Mouse (Mus musculus) ovary, postnatal 10 days (tissue): ENCODE results near the gene Vps16.

ENCODE experiments used
- DNase-seq: peaks from one replicate; pipeline ENCODE4 v3.0.0; 2022; ENCODE audit warnings: low spot score

The Vps16 gene

DNA sequence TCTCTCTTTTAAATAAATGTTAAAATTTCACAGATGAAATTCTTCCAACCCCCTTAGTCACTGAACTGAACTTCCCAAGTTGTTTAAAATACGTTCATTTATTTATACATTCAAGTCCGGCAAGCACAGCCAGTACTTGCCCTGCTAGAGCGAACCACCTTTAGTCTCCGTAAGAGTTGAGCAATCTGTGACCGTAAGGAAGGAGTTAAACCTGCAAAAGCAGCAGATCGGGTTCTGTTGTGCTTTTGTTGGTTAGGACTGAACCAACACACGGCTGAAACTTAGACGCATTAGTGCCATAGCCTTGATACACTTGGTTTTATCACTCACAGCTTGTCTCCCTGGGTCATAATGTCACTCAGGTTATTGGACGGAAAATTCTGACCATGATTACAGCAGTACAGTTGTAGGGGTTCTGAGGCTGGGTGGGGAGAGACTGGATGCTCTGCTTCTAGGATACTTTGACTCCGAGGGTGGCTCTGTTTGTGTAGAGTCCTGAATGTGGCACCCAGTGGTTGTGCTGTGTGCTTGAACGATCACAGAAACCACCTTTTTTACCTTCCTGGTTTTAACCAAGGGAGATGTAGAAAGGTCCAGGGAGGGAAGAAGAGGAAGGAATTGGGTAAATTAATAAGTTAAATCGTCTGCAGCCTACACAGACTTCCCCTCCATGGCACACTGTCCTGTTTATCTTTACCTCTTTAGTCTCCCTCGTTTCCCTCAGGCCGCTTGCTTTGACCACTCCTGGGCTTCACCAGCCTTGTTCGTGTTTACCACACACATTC, 37.3 kb downstream of the Vps16 start:
- DNase-seq = no peak

DNA sequence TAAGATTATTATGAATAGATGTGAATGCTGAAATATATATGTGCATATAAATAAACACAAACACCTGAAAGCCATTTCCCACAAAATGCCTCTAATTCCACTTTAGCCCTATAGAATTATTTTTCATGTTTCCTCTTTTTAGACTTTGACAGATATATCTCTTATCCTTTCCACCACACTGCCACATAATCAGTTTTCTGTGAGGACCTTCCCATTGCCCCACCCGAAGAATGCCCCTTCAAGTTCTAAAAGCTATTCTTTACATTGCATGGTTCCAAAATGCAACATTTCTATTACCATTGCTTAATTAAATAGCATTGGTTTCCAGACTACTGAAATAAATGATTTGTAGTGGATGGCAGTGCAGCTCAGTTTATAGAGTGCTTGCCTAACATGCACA, 42.3 kb downstream of the Vps16 start:
- no peak for DNase-seq

DNA sequence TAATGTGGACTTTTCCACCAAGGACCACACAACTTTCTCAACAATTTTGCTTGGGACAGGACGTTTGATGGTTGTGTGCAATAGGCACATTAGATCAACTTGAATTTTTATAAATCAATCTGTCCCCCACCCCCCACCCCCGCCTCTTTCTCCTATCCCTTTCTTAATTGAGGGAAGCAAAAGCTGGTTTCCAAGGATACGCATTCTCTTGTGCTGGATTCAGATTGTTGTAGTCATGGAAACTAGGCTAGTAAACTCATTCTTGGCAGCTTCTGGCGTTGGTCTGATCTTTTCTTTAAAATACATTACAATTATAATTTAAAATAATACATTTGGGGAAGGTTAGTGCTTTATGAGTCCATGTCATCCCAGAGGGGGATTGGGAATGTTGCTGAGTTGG, 45.2 kb downstream of the Vps16 start:
- no peak for DNase-seq

DNA sequence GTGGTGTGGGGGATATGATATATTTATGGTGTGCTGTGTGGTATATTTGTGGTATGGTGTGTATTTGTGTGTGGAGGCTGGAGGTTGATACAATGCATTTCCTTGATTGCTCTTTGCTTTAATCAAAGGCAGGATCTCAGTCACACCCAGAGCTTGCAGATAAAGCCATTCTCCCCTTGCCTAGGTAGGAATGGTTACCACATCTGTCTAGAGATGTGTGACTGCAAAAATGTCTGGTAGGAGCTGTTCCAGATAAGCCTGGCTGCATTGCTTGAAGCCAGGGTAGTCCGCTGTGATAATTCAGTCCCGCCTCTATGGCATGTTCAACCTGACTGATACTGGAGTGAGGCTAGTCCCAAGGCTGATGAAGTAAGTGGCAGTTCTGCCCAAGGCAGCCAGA, 45.8 kb downstream of the Vps16 start:
- DNase-seq = no peak

DNA sequence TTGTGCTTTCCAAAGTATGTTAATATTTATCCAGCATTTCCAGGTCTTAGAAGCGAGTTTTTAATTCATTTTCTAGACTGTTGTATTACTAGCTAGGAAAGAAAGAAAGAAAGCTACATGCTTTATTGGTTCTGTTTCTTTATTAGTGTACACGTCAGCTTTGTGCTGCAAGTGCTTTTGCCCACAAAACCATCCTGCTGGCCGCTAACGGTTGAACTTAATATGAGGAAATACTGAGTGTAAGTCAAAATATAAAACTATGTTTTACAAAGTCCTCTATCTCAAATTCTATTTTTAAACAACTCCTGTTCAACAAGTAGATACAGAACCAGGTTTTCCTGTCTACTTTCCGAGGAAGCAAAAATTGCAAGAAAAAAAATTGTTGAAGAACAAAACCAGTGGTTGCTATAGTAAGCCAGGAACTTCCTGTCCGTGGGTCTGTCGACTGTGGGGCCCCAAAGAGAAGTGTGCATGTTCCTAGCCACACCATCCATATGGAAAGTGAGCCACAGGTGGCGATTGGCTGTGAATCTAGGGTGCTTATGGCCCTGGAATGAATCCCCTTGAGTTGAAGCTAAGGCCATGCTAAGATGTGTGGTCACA, 48.9 kb downstream of the Vps16 start:
- no peak for DNase-seq

DNA sequence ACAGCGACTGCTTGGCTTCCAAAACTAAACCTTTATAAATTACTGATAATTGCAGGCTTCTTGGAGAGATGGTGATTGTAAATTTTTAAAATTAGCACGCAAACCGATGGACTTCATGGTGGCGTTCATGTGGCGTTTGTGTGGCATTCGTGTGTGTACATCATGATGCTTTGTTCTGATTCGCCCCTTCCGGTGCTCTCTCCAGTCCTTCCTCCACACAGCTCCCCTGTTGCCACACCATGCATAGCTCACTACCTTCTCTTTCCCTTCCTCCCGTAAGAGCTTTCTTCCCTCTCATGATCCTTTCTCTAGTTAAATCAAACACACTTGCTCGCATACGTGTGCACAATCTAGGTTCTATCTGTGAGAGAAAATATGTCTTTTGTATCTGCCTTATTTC, 51.6 kb downstream of the Vps16 start:
- DNase-seq = no peak

DNA sequence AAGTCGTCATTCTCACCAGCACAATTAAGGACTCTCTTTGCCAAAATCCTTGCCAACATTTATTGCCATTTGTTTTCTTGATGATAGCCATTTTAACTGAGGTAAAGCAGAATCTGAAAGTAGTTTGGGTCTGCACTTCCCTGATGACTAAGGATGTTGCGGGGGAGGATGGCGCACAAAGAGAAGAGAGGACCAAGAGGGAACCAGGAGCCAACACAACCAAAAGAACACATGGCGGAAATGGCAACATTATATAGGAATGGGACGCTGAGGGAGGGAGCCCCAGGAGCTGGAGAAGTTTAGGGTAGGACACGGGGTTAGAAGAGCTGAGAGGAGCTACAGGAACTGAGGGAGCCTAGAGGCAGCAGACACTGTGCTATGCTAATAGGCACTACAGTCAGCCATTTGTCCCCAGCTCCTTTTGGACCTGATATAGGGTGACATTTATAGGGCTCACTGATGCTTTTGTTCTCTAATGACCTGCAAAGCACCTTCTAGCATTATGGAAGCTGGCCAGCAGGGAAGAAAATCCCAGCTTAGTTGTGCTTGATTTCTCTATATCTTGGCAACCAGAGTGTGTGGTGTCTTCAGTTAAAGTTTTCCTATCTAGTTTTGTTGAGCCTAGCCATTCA, 52.6 kb downstream of the Vps16 start:
- no peak for DNase-seq

DNA sequence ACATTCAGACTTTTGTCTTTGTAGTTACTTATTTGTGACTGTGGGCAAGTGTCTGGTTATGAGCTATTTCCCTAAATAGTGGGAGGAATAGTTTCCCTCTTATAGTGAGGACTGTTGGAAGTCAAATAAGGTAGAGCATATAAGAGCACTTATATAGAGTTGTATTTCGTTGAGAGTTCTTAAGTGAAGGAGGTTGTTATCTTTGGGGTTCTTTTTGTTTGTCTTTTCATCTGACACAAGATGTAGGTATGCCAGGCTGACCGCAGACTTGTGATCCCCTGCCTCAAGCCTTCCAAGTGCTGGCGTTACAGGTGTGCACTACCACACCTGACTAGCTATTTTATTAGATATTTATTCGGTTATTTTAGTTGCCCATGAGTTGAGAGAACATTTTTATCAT, 58.0 kb downstream of the Vps16 start:
- DNase-seq = no peak

DNA sequence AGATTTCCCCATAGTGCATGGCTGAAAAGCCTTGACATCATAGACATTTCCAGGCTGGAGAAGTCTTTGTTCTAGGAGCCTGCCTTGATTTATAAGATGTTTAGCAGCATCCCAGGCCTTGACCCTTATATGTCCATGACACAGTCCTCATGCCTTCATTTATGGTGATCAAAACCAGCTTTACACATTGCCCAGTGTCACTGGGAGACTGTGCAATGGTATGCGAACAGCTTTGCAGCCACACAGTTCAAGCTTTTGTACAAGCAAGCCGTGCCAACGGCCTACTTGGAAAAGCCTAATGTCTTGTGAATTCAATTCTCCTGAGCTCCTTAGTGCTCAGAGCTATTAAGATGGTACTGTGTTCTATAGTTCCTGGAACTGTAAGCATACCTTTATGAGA, 58.6 kb downstream of the Vps16 start:
- no peak for DNase-seq

DNA sequence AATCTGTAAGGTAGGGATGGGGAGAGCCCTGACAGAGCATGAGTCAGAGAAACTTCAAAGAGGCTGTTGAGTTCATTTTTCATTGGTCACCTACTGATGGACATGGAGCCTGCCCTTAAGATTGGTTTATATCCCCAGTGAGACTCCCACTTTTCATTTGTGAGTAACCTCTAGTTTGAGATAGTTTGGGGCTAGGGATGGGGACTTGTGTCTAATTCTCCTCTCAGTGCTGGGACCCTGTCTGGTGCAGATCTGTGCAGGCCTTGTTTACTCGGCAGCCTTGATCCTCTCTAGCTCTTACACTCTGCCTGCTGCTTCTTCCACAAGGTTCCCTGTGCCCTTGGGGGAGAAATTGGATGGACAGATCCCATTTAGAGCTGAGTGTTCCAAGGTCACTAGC, 60.1 kb downstream of the Vps16 start:
- DNase-seq = no peak

DNA sequence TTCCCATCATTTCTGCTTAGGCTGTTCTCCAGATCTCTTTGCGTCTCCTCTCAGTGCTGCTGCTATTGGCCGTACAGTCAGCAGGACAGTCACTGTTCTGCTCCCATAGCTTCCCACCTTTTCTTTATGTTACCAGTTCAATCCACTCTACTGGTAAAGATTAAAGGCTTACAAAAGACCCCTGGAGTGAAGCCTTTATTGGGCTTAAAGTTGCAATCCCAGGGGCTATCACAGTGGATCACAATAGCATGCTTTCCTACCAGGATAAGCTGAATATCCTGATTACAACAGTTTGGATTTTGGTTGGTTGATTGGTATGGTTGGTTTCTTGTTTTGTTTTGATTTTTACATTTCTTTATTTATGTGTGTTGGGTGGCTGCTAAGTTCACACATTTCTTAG, 63.9 kb downstream of the Vps16 start:
- no peak for DNase-seq

DNA sequence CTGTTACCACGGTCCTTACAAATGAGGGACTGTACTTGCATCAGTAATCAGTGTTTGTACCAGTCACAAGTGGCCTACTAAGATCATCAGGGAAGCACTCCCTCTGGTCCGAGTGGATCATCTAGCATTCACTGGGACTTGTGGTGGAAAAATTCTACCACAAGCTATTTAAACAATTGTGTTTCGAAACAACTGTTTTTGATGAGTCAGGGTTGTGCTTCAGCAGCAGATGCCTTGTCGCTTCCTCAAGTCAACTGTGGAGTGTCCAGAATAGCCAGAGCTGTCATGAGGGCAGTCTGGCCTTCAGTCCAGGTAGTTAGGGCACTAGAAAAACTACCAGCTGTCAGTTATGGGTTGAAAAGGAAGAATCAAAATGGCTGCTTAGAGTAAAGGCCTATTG, 64.5 kb downstream of the Vps16 start:
- no peak for DNase-seq

DNA sequence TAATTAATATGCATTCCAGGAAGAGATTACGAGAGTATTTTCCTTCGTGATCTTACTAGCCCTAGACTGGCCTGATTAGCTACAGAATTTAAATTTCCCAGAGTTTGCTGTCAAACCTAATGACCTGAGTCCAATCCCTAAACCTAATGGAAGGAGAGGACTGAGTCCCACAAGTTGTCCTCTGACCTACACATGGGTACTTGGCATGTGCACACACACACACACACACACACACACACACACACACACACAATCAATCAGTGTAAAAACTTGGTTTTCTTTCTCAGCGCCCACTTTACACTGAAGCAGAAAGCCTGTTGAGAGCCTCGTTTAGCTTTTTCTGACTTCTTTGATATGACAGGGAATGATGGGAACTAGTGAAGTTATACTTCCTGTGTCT, 67.0 kb downstream of the Vps16 start:
- no peak for DNase-seq

DNA sequence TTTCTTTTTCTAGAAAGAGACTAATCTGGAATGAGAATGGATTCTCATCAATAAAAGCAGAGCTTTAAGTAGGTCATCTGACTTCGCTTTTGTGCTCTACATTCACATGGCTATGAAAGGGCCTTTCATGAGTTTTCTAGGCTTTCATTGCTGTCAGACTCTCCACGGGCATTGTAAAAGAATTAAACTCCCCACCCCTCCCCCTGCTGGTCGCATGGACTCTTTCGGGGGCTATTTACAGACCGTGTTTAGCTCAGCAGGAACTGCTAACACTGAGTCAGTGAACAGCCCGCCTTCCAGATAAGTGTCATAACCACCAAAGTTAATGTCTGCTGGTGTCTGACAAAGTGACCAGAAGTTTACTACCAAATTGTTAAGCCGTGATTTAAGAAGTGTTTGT, 67.4 kb downstream of the Vps16 start:
- DNase-seq = no peak
